Mouse (Mus musculus) heart, adult 2 months (tissue): ENCODE results near the gene Sox2.

Source experiments
- CTCF ChIP-seq: fragments of 200-600 bp; IDR thresholded peaks from 2 replicates; pipeline ENCODE4 v1.8.1; 2022; ENCODE audit warnings: antibody characterized with exemption, mild to moderate bottlenecking, moderate library complexity
- EP300 ChIP-seq: fragments of 200-500 bp; IDR thresholded peaks from 2 replicates; pipeline ENCODE4 v1.6.1; 2011; ENCODE audit warnings: low read depth, low read length, control low read depth; ENCODE audit not compliant: insufficient read depth
- POLR2A ChIP-seq: fragments of 200-500 bp; IDR thresholded peaks from 2 replicates; pipeline ENCODE4 v1.6.1; 2011; ENCODE audit warnings: mild to moderate bottlenecking, low read depth, low read length, control low read depth; ENCODE audit not compliant: insufficient read depth

GRCm38 (mm10) chr3:34649726-34650620 is at the start of gene Sox2:
- TF ChIP-seq CTCF, result no peak
- TF ChIP-seq POLR2A, result no peak
- TF ChIP-seq EP300, result no peak
